Mouse (Mus musculus): ENCODE data around the gene Fanci. TPM values are rescaled to one million over a fixed set of nuclear protein-coding genes. Genes with fewer than 3 reads are reported as not detected.

Gene Fanci
- total RNA-seq, 2 experiments from 2014 or later = 0.22 to 0.79 TPM

DNA sequence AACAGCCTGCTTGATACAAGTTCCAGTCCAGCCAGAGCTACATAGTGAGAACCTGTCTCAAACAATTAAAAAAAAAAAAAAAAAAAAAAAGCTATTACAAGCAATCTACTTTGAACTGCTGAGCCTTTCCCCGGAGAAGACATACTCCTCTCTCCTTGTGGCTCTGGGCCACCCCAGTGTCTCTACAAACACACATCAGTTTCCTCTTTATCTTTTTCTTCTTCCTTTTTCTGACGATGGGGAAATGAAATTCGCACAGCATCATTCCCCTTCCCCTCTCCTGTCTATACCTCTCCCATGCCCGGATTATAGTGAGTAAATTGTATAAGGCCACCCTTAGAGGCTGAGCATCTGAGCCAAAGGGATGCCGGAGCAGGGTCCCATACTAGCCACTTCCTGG, 23.1 kb upstream of the Fanci start:
- Histone ChIP-seq H3K27ac (no peak overlapping the region), H3K4me3 (no peak overlapping the region)
- TF ChIP-seq CTCF (conservative IDR thresholded peaks at IDR 0.05) = no peak
- DNase-seq (ENCODE audit: low spot score in 2 of 2) = no peak

DNA sequence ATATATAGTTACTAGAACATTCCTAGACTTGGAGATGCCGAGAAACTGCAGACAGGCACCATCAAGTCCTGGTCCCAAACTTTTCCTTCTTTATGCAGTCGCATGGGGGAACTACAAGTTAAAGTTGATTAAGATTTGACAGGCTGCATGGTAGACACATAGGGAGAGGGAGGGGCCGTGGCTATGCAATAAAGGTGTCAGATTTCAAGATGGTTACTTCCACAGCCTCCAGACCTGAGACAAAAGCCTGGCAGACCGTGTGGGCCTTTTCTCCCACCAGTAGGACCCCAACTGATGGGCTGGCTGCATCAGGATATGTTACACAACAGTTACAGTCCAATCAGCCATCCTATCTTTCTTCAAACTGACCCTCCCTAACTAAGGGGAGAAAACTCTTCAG, 22.3 kb upstream of the Fanci start:
- Histone ChIP-seq H3K4me3 (no peak overlapping the region), H3K27ac (no peak overlapping the region)
- DNase-seq (ENCODE audit: low spot score in 2 of 2) = no peak
- TF ChIP-seq CTCF (conservative IDR thresholded peaks at IDR 0.05) = no peak

DNA sequence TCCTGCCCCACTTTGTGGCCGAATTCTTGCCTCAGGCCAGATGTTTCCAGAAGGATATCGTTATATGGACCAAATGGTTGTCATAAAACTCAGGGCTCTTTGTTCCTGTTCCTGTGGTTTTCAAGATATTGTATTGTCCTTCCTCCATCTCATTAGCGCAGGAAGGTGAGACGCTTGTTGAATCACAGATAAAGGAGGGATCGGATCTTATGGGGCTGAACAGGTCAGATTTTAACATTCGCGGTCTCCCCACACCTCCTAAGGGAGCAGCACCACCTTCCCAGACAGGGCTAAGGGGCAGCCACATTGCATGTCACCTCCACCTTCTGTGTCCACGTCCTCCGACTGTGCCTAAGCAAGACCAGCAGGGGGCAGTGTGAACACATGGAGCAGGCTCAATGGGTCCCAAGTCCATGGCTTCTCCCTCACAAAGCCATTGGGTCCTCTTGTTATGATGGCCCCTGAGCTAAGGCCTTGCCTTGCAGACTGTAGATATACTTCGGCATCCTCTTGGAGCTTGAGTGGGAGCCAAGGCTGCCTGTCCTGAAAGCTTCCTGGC, 20.3 kb upstream of the Fanci start:
- TF ChIP-seq CTCF (conservative IDR thresholded peaks at IDR 0.05) = peak; percentile 97
- Histone ChIP-seq H3K4me3 (no peak overlapping the region), H3K27ac (no peak overlapping the region)
- DNase-seq (ENCODE audit: low spot score in 2 of 2) = peak in 1 of 2 experiments; percentile 80

DNA sequence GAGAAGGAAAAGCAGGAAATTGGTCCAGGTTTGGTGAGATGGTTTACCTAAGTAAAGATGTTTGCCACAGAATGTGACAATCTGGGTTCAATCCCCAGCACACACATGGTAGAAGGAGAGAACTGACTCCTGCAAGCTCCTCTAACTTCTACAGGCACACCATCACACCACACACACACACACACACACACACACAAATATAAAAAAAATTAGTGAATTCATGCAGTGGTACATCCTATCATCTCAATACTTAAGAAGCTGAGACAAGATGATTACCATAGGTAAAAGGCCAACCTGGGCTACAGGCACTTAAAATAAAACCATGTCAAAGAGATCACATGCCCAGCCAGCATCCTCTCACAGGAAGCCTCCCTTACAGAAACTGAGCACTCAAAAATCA, 17.7 kb upstream of the Fanci start:
- no peak for DNase-seq (ENCODE audit: low spot score in 2 of 2)
- no peak for TF ChIP-seq CTCF (conservative IDR thresholded peaks at IDR 0.05)
- Histone ChIP-seq H3K27ac (no peak overlapping the region), H3K4me3 (no peak overlapping the region)

DNA sequence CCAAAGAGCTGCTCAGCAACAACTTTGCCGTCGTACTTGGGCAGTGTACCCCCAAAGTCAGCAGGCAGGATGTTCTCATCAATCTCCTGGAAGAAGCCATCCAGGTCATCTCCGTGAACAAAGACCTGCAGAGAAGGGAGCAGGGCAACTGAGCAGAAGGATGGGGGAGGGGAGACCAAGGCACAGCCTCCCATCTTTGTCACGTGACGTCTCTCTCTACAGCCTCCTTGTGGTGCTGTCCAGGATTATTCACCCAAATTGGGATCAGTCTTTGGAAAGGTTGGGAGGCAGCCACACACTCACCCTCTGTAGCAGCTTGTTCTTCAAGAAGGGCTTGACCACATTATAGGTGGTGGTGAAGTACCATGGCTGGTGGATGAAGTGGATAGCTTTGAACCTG, 16.1 kb upstream of the Fanci start:
- no peak for TF ChIP-seq CTCF (conservative IDR thresholded peaks at IDR 0.05)
- DNase-seq (ENCODE audit: low spot score in 2 of 2) = no peak
- H3K27ac ChIP-seq = no peak overlapping the region

DNA sequence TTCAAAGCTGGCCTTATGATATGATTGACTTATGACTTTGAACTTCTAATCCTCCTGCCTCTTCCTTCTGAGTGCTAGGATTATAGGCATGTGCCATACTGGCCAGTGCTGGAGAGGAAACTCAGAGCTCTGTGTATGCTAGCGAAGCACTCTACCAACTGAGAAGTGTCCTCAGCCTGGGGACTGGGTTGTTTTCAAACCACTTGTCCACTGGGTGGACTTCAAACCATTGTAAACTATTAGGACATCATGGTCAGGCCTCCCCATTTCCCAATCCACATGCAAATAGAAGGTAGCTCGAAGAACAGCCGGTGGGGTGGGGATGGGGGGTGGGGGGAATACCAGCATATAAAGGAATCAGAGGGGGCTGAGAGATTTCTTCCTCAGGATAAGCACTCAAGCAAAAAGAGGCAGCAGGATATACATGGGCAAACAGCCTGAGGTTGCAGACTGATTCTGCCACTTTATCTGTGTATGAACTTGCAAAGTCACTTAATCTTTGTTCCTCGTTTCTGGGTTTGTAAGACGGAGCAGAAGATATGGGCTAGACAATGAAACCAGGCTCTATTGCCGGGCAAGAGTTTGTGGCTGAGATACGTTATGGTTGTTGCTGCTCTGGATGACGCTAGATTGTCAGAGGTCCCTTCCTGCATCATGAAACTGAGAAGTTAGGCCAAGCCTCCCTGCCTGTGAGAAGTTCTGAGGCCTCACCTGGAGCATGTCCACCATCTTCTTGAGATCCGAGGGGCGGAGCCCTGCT, 15.0 kb upstream of the Fanci start:
- no peak overlapping the region for H3K4me3 ChIP-seq
- H3K27ac ChIP-seq = no peak overlapping the region
- no peak for DNase-seq (ENCODE audit: low spot score in 2 of 2)
- no peak for TF ChIP-seq CTCF (conservative IDR thresholded peaks at IDR 0.05)

More for the DNA sequence above, 16.1 kb upstream of the Fanci start:
- no peak overlapping the region for H3K4me3 ChIP-seq

DNA sequence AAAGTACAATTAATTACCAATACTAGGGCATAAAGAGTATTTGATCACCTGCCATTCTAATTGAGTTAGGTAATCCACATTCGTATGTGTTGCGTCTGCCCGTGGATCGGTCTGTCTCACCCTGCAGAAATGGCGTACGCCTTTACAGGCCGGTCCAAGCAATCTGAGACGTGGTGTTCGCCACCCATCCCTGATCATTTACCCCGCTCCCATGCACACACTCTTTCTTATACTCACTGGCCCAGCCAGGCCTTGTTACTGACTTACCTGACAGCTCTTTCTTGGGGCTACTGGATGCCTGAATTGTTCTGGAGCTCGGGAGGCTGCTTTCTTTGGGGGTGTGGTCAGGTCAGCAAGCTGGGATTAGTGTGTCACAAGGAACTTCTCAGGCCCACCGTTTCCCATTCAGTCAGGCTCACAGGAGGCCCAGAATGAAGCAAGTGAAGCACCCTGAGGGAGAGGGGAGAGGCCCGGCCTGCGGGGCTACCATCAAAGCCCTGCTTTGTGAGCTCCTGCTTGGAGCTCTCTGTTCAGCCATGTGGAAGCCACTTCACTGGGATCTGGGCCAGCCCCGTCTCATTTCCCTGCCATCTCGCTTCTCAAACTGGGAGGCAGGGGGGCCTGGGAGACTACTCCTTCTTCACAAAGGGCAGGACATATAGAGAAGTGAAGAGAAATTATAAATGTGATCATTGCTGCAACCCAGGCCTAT, 5.2 kb upstream of the Fanci start, which contains the start of gene Rlbp1:
Gene Rlbp1, minus strand, starts transcription at position 627 of the 712 bp plus-strand sequence.
- no peak for TF ChIP-seq CTCF (conservative IDR thresholded peaks at IDR 0.05)
- peak within 1 kb of the TSS; percentile 75 for H3K27ac ChIP-seq
- peak within 1 kb of the TSS; percentile 18; the same call in 1 of the 2 replicates for H3K4me3 ChIP-seq
- DNase-seq (ENCODE audit: low spot score in 2 of 2) = peak; percentile 19 to 27

DNA sequence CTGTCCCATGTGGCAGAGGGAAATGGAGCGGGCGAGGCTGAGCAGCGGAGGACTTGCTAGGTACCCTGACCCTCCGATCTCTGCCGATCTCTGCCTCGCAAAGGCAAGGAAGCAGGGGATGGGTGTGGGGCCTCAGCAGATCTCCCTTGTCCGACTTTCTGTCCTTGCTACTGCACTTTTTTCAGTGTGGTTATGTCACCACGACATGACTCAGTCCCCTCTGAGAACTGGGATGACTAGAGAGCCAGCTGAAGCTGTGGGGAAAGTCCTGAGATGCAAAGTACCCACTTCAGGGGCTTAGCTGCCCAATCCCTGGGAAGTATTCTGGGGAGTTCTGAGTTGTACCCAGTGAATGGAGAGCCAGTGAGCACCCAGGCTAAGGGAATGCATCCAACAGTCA, 4.6 kb upstream of the Fanci start:
- Histone ChIP-seq H3K4me3 (no peak overlapping the region), H3K27ac (peak overlapping the region; percentile 75; the same call in 1 of the 2 replicates)
- TF ChIP-seq CTCF (conservative IDR thresholded peaks at IDR 0.05) = no peak
- DNase-seq (ENCODE audit: low spot score in 2 of 2) = no peak

DNA sequence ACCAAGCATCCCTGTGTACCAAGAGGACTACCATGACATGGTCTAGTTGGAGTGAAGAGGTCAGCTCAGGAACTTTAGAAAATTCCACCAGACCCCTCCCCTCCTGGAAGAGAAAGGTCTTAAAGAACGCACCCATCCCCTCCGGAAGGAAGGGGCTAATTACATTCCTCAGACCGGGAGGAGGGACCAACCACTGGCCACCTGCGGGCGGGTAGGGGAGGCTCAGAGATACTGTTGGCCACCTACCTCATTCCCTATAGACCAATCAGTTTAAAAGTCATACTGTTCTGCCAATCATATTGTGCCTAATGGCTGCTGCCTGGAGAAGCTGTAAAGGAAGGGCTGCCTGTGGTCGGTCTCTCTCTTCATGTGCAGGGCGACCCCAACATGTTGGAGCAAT, 3.7 kb upstream of the Fanci start:
- no peak for DNase-seq (ENCODE audit: low spot score in 2 of 2)
- TF ChIP-seq CTCF (conservative IDR thresholded peaks at IDR 0.05) = no peak
- Histone ChIP-seq H3K4me3 (no peak overlapping the region), H3K27ac (0 out of 2 replicates have a peak overlapping the region, but pooled peaks have one; percentile 32)

DNA sequence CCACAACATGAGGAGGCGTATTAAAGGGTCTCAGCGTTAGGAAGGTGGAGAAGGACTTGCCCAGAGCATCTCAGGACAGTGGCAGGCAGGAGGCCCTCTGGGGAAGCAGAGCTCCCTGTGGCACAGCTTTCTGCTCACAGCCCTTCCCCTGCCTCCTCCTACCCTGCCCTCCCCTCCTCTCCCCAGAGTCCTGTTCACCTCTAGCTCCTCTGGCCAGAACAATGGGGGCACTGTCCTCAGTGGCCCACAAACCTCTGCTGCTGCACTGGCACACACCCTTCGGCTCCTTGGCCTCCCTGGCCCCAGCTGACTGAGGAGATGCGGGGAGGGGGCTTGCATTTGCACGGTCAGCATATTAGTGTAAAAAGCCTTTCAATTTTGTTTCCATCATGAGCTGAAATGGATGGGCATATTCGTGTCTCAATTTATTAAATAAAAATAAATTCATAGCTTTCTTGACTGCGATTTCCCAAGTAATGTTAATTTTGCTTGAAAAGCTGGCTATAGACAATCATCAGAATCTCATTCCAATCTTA, 3.0 kb upstream of the Fanci start:
- DNase-seq (ENCODE audit: low spot score in 2 of 2) = peak in 1 of 2 experiments; percentile 32
- TF ChIP-seq CTCF (conservative IDR thresholded peaks at IDR 0.05) = no peak
- H3K27ac ChIP-seq = peak overlapping the region; percentile 32; the same call in 1 of the 2 replicates
- no peak overlapping the region for H3K4me3 ChIP-seq

DNA sequence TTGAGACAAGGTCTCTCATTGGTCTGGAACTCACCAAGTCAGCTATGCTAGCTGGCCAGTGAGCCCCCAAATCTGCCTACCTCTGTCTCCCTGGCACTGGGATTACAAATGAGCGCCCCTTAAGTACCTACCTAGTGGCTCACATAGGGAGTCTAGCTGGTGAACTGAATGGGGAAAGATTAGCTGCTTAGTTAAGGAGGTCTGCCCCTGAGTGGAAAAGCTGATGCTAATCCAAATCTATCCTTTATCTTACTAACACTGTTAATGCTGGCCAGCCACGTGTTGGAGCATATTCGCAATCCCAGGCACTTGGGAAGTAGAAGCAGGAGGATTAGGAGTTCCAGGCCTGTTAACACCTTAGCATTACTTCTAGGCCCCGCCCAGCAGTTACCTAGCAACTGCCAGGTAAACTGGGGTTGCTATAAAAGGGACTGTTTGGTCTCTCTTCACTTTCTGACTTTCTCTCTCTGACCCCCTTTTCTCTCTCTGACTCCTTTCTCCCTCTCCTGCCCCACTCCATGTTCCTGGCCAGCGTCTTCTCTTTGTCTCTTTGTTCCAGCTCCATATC, 1.5 kb upstream of the Fanci start:
- DNase-seq (ENCODE audit: low spot score in 2 of 2) = no peak
- TF ChIP-seq CTCF (conservative IDR thresholded peaks at IDR 0.05) = no peak
- Histone ChIP-seq H3K27ac (no peak overlapping the region), H3K4me3 (no peak overlapping the region)

DNA sequence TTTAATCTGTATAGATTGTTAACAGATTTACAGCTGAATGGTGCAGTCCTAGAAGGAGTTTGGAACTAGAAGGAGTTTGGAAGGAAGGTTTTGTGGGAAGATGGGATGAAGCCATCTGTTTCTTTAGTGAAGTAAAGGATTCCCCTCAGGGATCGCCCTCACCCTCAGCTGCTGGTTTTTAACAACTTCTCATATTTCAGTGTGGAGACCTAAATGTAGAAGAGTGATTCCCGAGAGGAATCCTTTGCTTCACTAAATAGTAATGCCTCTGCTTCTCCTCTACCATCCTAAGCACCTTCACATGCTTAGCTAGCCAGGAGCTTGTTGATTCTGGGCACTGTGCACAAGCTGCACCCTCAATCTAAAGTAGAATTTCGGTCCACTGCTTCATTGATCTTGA, 258 bp upstream of the Fanci start:
- H3K4me3 ChIP-seq = peak overlapping the region; percentile 57
- peak overlapping the region; percentile 98 for H3K27ac ChIP-seq
- TF ChIP-seq CTCF (conservative IDR thresholded peaks at IDR 0.05) = no peak
- no peak for DNase-seq (ENCODE audit: low spot score in 2 of 2)
